Mouse (Mus musculus) liver, embryonic 15.5 days (tissue): ENCODE measurements around the gene Rap1gap2. TPM values are rescaled to one million over a fixed set of nuclear protein-coding genes. Genes with fewer than 3 reads are reported as not detected.

Source experiments
- ATAC-seq: fragments of 200-750 bp; cut with Nextera tagmentation; 2 replicates; pipeline ENCODE4 v1.8.0; 2017; ENCODE audit warnings: moderate number of reproducible peaks, mild to moderate bottlenecking, moderate library complexity; ENCODE audit not compliant: insufficient read depth
- H3K27ac ChIP-seq: fragments of 300-500 bp; sonication (generic); replicated peaks from 2 replicates; pipeline ENCODE4 v1.5.1; 2015; ENCODE audit warnings: mild to moderate bottlenecking, inconsistent platforms
- H3K27me3 ChIP-seq: fragments of 300-500 bp; sonication (generic); 2 replicates; pipeline ENCODE4 v1.6.1; 2015; ENCODE audit warnings: mild to moderate bottlenecking, inconsistent platforms
- H3K36me3 ChIP-seq: fragments of 300-500 bp; sonication (generic); replicated peaks from 2 replicates; pipeline ENCODE4 v1.6.1; 2015; ENCODE audit warnings: moderate library complexity, mild to moderate bottlenecking, inconsistent platforms
- H3K4me1 ChIP-seq: fragments of 300-500 bp; sonication (generic); replicated peaks from 2 replicates; pipeline ENCODE4 v1.6.1; 2015; ENCODE audit warnings: inconsistent platforms
- H3K4me2 ChIP-seq: fragments of 300-500 bp; sonication (generic); 2 replicates; pipeline ENCODE4 v1.6.1; 2015; ENCODE audit warnings: moderate library complexity, mild to moderate bottlenecking, inconsistent platforms
- H3K4me3 ChIP-seq: fragments of 300-500 bp; sonication (generic); replicated peaks from 2 replicates; pipeline ENCODE4 v1.5.1; 2015; ENCODE audit warnings: mild to moderate bottlenecking, inconsistent platforms
- H3K9ac ChIP-seq: fragments of 300-500 bp; sonication (generic); 2 replicates; pipeline ENCODE4 v1.6.1; 2015; ENCODE audit warnings: moderate library complexity, mild to moderate bottlenecking, inconsistent platforms
- H3K9me3 ChIP-seq: fragments of 300-500 bp; sonication (generic); replicated peaks from 2 replicates; pipeline ENCODE4 v1.6.1; 2016; ENCODE audit warnings: inconsistent platforms
- WGBS: fragments of 180-500 bp; shearing (Covaris S2); methylation state at CpG from one replicate; pipeline ENCODE4 v1.1.7; 2015; ENCODE audit warnings: mixed read lengths; ENCODE audit not compliant: insufficient replicate concordance; 5-methylcytosine and 5-hydroxymethylcytosine counted together
- polyA plus RNA-seq: library from polyadenylated mRNA; unstranded; fragments of >200 nt; fragmentation: Nextera tagmentation; extraction: Ambion mirVana; gene quantifications from 2 replicates; pipeline ENCODE4 v1.2.1, GENCODE M21; 2015

The Rap1gap2 gene
- polyA plus RNA-seq, 1 experiment from 2014 or later: 0.76 TPM

DNA sequence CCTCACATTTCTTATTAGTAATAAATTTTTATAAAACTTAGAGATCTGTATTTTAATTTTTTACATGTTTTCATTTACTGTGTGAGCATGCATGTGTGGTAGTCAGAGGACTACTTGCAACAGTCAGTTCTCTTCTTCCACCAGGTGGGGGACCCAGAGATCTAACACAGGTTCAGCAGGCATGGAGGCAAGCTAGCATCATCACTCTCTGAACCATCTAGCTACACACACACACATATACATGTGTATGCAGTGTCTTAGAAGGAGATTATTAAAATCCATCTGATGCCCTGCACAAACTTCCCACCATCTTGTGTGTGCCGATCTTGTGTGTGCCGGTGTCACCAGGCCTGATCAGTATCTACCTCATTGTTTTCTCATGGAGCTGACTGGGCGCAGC lies 233.9 kb downstream of the Rap1gap2 start:
- Histone ChIP-seq H3K4me1 (no peaks in the 10 kb centered on the region), H3K27me3 (no peaks in the 10 kb centered on the region), H3K4me3 (no peak overlapping the region), H3K4me2 (no peak overlapping the region), H3K9ac (no peak overlapping the region), H3K9me3 (no peaks in the 10 kb centered on the region), H3K36me3 (no peaks in the 10 kb centered on the region), H3K27ac (no peak overlapping the region)
- no peak for ATAC-seq
- 63% methylated on average over 3 of the region's 3 CpGs for WGBS

DNA sequence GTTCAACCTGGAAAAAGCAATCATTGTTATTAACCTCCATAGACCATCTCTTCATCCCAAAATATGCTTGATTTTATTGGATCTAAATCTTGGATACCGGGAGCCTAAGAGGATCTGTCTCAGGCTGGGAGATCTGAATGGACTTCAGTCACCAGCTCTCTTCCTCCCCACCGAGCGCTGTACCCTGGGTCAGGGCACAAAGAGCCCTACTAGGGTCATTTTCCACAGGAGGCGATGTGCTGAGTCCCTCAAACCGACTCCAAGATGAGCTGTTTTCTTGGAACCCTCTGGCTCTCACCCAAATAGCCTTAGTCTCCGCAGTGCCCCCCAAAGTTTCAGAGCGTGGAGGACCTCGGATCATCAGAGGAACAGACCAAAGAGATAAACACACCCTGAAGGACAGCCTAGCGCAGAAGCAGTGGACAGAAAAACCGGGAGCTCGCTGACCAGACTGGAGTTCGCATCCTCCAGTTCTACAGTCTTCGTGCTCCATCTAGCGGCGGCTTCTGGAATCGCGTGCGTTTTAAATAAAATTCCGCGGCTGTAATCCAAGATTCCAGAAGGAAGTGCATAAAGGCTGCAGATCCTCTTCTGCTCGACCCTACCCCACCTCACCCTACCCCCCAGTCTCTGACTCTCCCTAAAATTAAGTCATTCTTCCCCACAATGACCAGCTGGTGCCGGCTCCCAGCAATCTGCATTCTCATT lies 239.2 kb downstream of the Rap1gap2 start:
- no peaks in the 10 kb centered on the region for H3K36me3 ChIP-seq
- no peak for ATAC-seq
- no peak overlapping the region for H3K9ac ChIP-seq
- H3K9me3 ChIP-seq: no peaks in the 10 kb centered on the region
- H3K4me3 ChIP-seq: no peak overlapping the region
- no peaks in the 10 kb centered on the region for H3K4me1 ChIP-seq
- no peak overlapping the region for H3K4me2 ChIP-seq
- WGBS: 11% methylated on average over 22 of the region's 22 CpGs
- no peak overlapping the region for H3K27ac ChIP-seq
- H3K27me3 ChIP-seq: peaks cover 4% of the 10 kb centered on the region; the same call in 1 of the 2 replicates

DNA sequence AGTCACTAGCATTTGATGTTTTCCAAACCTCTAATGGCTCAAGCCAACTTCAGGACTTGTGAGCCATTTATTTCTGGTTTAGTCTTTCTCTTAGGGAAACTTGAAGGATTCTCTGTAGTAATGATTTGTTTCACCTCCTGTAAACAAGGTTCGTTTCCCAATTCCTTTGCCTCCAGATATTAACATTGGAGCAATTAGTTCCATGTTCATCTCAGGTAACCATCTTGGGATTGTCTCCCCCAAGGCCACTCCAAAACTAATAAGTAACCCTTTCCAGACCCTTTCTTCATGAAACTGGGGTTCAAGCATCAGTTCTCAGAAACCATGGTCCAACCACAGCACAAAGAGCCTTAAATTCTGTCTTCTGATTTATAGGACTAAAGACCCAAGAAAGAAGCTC lies 248.9 kb downstream of the Rap1gap2 start, which contains the start of gene Olfr412:
Gene Olfr412, plus strand, starts transcription at position 301 of the 400 bp plus-strand sequence.
- WGBS: 61% methylated on average over 1 of the region's 1 CpGs
- ATAC-seq: no peak

DNA sequence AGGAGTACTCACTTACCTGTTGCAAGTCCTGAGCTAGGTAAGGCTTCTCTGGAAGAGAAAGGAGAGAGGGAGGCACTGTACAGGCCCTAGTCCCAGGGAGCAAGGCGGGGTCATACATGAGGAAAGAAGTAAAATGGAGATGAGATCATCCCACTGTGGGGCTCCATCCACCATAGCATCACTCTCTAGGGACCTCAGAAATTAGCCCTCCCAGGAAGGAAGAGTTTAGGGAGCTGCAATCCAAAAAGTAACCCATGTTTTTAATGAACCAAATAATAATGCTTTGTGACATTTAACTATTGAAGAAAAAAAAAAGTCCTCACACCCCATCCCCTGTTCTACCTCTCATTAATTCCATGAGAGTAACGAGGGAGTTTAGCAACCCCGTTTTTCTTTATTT lies 258.2 kb downstream of the Rap1gap2 start, which contains the start of gene Olfr411:
Gene Olfr411, minus strand, starts transcription at position 101 of the 400 bp plus-strand sequence.
- Histone ChIP-seq H3K9ac (no peak within 1 kb of the TSS), H3K36me3 (no peaks in the 10 kb centered on the region), H3K4me2 (no peak within 1 kb of the TSS), H3K27me3 (no peaks in the 10 kb centered on the region), H3K27ac (no peak within 1 kb of the TSS), H3K4me1 (no peaks in the 10 kb centered on the region), H3K9me3 (no peaks in the 10 kb centered on the region), H3K4me3 (no peak within 1 kb of the TSS)
- no peak for ATAC-seq
- WGBS: 49% methylated on average over 3 of the region's 3 CpGs

More for the DNA sequence above, 248.9 kb downstream of the Rap1gap2 start, which contains the start of gene Olfr412:
- Histone ChIP-seq H3K4me3 (no peak within 1 kb of the TSS), H3K9me3 (no peaks in the 10 kb centered on the region), H3K4me2 (no peak within 1 kb of the TSS), H3K4me1 (no peaks in the 10 kb centered on the region), H3K27ac (no peak within 1 kb of the TSS), H3K36me3 (no peaks in the 10 kb centered on the region), H3K27me3 (no peaks in the 10 kb centered on the region), H3K9ac (no peak within 1 kb of the TSS)

DNA sequence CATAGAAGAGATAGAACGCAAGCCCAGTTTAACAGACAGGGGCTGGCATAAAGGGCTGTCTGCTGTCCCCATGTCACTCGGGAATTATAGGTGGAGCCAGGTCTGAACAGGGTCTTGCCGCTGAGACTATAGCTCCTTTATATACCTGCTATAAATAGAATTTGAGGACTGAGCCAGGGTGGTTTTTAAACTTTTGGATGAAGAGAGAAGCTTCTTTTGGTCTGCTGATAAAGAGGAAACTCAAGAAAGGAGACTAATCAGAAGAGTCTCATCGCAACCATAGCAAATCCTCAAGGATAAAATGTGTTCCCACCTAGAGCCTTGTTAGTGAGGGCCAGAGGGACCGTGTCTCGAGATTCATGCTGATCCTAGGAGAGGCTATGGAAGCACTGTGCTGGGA lies 272.8 kb downstream of the Rap1gap2 start, which contains the start of gene Olfr410:
Gene Olfr410, minus strand, starts transcription at position 101 of the 400 bp plus-strand sequence.
- no peak for ATAC-seq
- H3K4me2 ChIP-seq: no peak within 1 kb of the TSS
- H3K4me1 ChIP-seq: no peaks in the 10 kb centered on the region
- no peak within 1 kb of the TSS for H3K9ac ChIP-seq
- H3K9me3 ChIP-seq: no peaks in the 10 kb centered on the region
- H3K36me3 ChIP-seq: no peaks in the 10 kb centered on the region
- no peak within 1 kb of the TSS for H3K4me3 ChIP-seq
- no peak within 1 kb of the TSS for H3K27ac ChIP-seq
- 66% methylated on average over 6 of the region's 6 CpGs for WGBS
- H3K27me3 ChIP-seq: no peaks in the 10 kb centered on the region

Other genes with a start within 250 kb of the Rap1gap2 start
- not detected in 2 replicates for gene Olfr412, start 248.8 kb downstream of the Rap1gap2 start, polyA plus RNA-seq
- 13.7 and 17.7 TPM in 2 replicates for gene Ccdc92b, start 8.7 kb upstream of the Rap1gap2 start, polyA plus RNA-seq
- gene Cluh, start 38.6 kb upstream of the Rap1gap2 start, polyA plus RNA-seq: 27.9 and 34.5 TPM in 2 replicates
- gene Pafah1b1, start 113.8 kb upstream of the Rap1gap2 start, polyA plus RNA-seq: 25.4 and 29.4 TPM in 2 replicates
- gene Mettl16, start 159.9 kb upstream of the Rap1gap2 start, polyA plus RNA-seq: 18.4 and 19.5 TPM in 2 replicates
- 1.4 and 1.5 TPM in 2 replicates for gene Mnt, start 220.0 kb upstream of the Rap1gap2 start, polyA plus RNA-seq